Mouse (Mus musculus): ENCODE data around the gene Klf12. TPM values are rescaled to one million over a fixed set of nuclear protein-coding genes. Genes with fewer than 3 reads are reported as not detected.

Gene Klf12
- polyA plus RNA-seq, 1 experiment from 2014 or later: 3.1 TPM

DNA sequence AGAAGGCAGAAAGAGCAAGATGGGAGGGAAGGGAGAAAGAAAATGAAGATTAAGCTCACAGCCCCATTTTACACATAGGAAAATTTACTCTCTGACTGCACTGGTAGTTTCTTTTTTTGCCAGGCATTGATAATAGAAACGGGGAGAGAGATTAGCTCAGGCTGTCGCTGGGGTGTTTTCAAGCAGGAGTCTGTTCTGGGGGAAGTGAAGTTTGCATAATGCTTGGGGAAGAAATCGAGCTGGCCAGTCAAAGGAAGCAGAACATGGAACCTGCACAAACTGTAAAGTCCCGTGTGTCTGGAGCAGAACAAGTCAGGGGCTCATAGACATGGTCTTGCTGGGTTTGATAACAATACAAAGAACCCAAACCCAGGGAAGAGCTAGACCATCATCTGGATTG, 204.9 kb downstream of the Klf12 start:
- H3K4me2 ChIP-seq (replicated peaks; ENCODE audit: low read depth): no peak overlapping the region
- no peak overlapping the region for H3K27ac ChIP-seq (ENCODE audit: low read depth, low read length)
- no peaks in the 10 kb centered on the region for H3K27me3 ChIP-seq (replicated peaks; ENCODE audit: control insufficient read depth, insufficient read depth, low read length)
- no peak overlapping the region for H3K4me3 ChIP-seq (ENCODE audit: low read depth, low read length)
- WGBS: 82% methylated on average over 4 of the region's 4 CpGs
- H3K9me3 ChIP-seq (ENCODE audit: control insufficient read depth): no peaks in the 10 kb centered on the region
- no peak overlapping the region for H3K9ac ChIP-seq (ENCODE audit: low read depth, low read length)
- no peaks in the 10 kb centered on the region for H3K36me3 ChIP-seq (ENCODE audit: control insufficient read depth, insufficient read depth)
- TF ChIP-seq CTCF (IDR thresholded peaks at IDR 0.05; ENCODE audit: low read depth): no peak
- ATAC-seq: no peak
- H3K4me1 ChIP-seq (replicated peaks; ENCODE audit: control insufficient read depth, insufficient read depth, low read length): no peaks in the 10 kb centered on the region

DNA sequence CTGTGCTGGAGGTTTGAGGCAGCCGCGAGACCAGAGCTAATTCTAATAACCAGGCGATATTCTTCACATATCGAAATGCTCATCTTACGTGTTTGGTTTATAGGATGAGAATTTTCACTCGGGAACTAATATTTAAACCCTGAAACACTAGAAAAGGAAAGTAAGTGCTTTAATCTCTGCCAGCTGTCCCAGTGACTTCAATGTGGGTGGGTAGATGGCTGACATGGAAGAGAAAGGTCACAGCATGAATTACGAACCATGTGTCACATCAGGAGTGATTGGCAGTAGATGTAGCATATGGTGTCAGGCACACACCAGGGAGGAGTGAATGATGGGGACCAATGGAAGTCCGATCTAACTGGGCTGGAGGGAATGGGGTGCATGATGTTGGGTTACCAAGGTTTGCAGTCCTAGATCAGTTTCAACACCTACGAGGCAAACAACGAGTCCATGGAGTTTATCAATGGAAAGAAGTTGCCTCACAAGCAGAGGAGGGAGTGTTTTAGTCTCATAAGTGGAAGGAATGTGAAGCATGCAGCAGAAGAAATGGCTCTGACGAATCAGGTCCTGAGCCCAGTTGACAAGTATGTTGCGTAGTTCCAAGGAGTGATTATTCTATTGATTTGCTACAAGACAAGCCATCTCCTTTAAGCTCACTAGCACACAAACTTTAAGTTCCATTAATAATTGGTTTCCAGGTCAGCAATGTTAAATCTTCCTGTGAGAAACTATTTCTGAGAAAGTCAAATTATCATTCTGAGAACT, 211.9 kb downstream of the Klf12 start:
- H3K4me3 ChIP-seq (ENCODE audit: low read depth, low read length): no peak overlapping the region
- H3K36me3 ChIP-seq (ENCODE audit: control insufficient read depth, insufficient read depth): no peaks in the 10 kb centered on the region
- no peak overlapping the region for H3K4me2 ChIP-seq (replicated peaks; ENCODE audit: low read depth)
- WGBS: 75% methylated on average over 12 of the region's 12 CpGs
- H3K27me3 ChIP-seq (replicated peaks; ENCODE audit: control insufficient read depth, insufficient read depth, low read length): no peaks in the 10 kb centered on the region
- H3K9ac ChIP-seq (ENCODE audit: low read depth, low read length): no peak overlapping the region
- no peaks in the 10 kb centered on the region for H3K4me1 ChIP-seq (replicated peaks; ENCODE audit: control insufficient read depth, insufficient read depth, low read length)
- no peak for ATAC-seq
- no peak overlapping the region for H3K27ac ChIP-seq (ENCODE audit: low read depth, low read length)
- no peak for TF ChIP-seq CTCF (IDR thresholded peaks at IDR 0.05; ENCODE audit: low read depth)
- H3K9me3 ChIP-seq (ENCODE audit: control insufficient read depth): no peaks in the 10 kb centered on the region

DNA sequence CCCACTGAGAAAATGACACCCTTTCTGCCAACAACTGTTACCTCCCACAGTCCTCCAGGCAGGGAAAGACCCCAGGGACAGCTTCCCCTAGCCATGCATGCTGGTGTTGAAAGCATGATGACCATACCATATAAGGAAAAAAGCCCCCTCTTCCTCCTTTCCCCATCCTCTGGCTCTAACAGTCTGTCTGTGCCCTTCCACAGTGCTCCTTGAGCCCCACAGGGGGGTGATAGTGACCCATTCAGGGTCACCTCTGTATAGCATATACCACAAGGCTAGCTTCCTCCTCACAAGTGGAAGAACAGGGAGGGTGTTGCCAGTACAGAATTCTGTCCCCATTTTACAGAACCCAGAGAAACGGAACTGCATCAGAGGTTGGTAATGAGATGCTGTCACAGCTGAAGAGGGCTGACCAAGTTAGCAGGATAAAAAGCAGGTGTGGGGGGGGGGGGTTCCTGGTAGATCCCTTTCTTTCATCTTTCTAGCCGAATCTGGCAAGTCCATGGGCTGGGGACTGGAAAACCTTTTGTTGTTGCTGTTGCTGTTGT, 214.9 kb downstream of the Klf12 start:
- Histone ChIP-seq H3K4me1 (replicated peaks; ENCODE audit: control insufficient read depth, insufficient read depth, low read length) (no peaks in the 10 kb centered on the region), H3K27me3 (replicated peaks; ENCODE audit: control insufficient read depth, insufficient read depth, low read length) (no peaks in the 10 kb centered on the region), H3K9me3 (ENCODE audit: control insufficient read depth) (no peaks in the 10 kb centered on the region), H3K9ac (ENCODE audit: low read depth, low read length) (no peak overlapping the region), H3K4me2 (replicated peaks; ENCODE audit: low read depth) (no peak overlapping the region), H3K36me3 (ENCODE audit: control insufficient read depth, insufficient read depth) (no peaks in the 10 kb centered on the region), H3K4me3 (ENCODE audit: low read depth, low read length) (no peak overlapping the region), H3K27ac (ENCODE audit: low read depth, low read length) (no peak overlapping the region)
- 71% methylated on average over 2 of the region's 2 CpGs for WGBS
- no peak for ATAC-seq
- TF ChIP-seq CTCF (IDR thresholded peaks at IDR 0.05; ENCODE audit: low read depth): no peak

DNA sequence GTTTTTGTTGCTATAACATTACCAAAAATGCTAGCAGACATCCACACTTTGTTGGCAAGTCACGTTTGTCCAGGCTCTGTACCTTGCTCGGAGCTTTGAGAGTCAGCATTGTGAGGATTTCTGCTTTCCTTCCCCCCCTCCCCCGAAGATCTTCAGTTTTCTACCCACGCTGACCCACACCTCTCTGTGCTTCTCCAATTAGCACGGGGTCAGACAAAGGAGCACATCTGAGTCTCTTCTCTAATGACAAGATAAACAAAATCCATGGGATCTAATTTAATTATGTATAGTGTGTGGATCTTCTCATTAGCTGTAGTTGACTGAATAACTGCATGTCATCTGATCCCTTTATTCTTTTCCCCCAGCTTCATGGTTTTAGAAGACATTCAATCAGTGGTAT, 215.8 kb downstream of the Klf12 start:
- Histone ChIP-seq H3K27me3 (replicated peaks; ENCODE audit: control insufficient read depth, insufficient read depth, low read length) (no peaks in the 10 kb centered on the region), H3K4me3 (ENCODE audit: low read depth, low read length) (no peak overlapping the region), H3K4me2 (replicated peaks; ENCODE audit: low read depth) (no peak overlapping the region), H3K27ac (ENCODE audit: low read depth, low read length) (no peak overlapping the region), H3K9me3 (ENCODE audit: control insufficient read depth) (no peaks in the 10 kb centered on the region), H3K9ac (ENCODE audit: low read depth, low read length) (no peak overlapping the region), H3K36me3 (ENCODE audit: control insufficient read depth, insufficient read depth) (no peaks in the 10 kb centered on the region), H3K4me1 (replicated peaks; ENCODE audit: control insufficient read depth, insufficient read depth, low read length) (no peaks in the 10 kb centered on the region)
- TF ChIP-seq CTCF (IDR thresholded peaks at IDR 0.05; ENCODE audit: low read depth): no peak
- WGBS: 65% methylated on average over 5 of the region's 5 CpGs
- ATAC-seq: no peak

DNA sequence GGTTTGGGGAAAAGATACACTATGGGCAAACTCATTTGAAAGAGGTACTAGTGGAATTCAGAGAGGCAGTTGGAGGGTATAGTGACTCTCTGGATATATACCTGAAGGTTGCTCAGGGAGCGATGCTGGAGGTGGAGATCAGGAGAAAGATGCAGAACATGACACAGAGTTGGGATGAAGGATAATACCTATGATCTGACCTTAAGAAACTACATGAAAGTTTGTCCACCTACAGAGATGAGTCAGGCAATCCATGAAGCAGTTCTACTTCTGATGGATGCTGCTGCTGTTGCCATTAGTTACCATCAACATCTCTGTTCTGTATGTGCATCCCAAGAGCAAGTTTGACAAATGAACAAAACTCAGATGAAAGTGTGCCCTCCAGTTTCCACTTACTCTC, 222.0 kb downstream of the Klf12 start:
- no peak for TF ChIP-seq CTCF (IDR thresholded peaks at IDR 0.05; ENCODE audit: low read depth)
- WGBS: 94% methylated on average over 1 of the region's 1 CpGs

DNA sequence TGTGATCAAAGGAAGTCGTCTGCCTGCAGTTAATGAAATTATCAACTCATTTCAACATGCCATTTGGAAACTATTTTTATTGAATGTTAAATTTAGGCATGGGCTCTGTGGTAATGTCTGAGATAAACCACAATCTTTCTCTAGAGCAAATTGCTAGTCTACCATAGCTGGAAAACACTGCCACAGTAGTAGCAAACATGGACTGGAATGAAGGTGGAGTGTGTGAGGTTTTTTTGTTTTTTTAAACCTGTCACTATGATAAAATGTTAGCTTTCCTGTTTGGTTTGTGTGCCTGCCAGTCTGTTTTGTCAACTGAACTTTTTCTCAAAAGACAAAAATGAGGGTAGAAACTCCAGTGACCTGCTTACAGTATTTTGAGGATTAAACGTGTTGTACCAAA, 230.3 kb downstream of the Klf12 start:
- H3K27me3 ChIP-seq (replicated peaks; ENCODE audit: control insufficient read depth, insufficient read depth, low read length): no peaks in the 10 kb centered on the region
- H3K4me3 ChIP-seq (ENCODE audit: low read depth, low read length): no peak overlapping the region
- no peak overlapping the region for H3K4me2 ChIP-seq (replicated peaks; ENCODE audit: low read depth)
- no peak overlapping the region for H3K27ac ChIP-seq (ENCODE audit: low read depth, low read length)
- ATAC-seq: no peak
- H3K4me1 ChIP-seq (replicated peaks; ENCODE audit: control insufficient read depth, insufficient read depth, low read length): no peaks in the 10 kb centered on the region
- no peaks in the 10 kb centered on the region for H3K9me3 ChIP-seq (ENCODE audit: control insufficient read depth)
- H3K9ac ChIP-seq (ENCODE audit: low read depth, low read length): no peak overlapping the region
- TF ChIP-seq CTCF (IDR thresholded peaks at IDR 0.05; ENCODE audit: low read depth): no peak
- 74% methylated on average over 2 of the region's 2 CpGs for WGBS
- H3K36me3 ChIP-seq (ENCODE audit: control insufficient read depth, insufficient read depth): no peaks in the 10 kb centered on the region

More for the DNA sequence above, 222.0 kb downstream of the Klf12 start:
- H3K36me3 ChIP-seq (ENCODE audit: control insufficient read depth, insufficient read depth): no peaks in the 10 kb centered on the region
- H3K4me1 ChIP-seq (replicated peaks; ENCODE audit: control insufficient read depth, insufficient read depth, low read length): no peaks in the 10 kb centered on the region
- no peak overlapping the region for H3K9ac ChIP-seq (ENCODE audit: low read depth, low read length)
- H3K4me3 ChIP-seq (ENCODE audit: low read depth, low read length): no peak overlapping the region
- H3K27me3 ChIP-seq (replicated peaks; ENCODE audit: control insufficient read depth, insufficient read depth, low read length): no peaks in the 10 kb centered on the region
- H3K4me2 ChIP-seq (replicated peaks; ENCODE audit: low read depth): no peak overlapping the region
- no peak overlapping the region for H3K27ac ChIP-seq (ENCODE audit: low read depth, low read length)
- H3K9me3 ChIP-seq (ENCODE audit: control insufficient read depth): no peaks in the 10 kb centered on the region
- no peak for ATAC-seq
